Mouse (Mus musculus) heart, postnatal 0 days (tissue): ENCODE measurements around the gene Tjp3. TPM values are rescaled to one million over a fixed set of nuclear protein-coding genes. Genes with fewer than 3 reads are reported as not detected.

Source experiments
- ATAC-seq: fragments of 200-750 bp; cut with Nextera tagmentation; 2 replicates; pipeline ENCODE4 v1.8.0; 2017; ENCODE audit warnings: low read depth, moderate number of reproducible peaks, moderate library complexity; ENCODE audit not compliant: insufficient read depth
- DNase-seq: peaks from one replicate; pipeline ENCODE4 v3.0.0-alpha.2; 2016; ENCODE audit warnings: low spot score
- H3K27ac ChIP-seq: fragments of 300-500 bp; sonication (generic); 2 replicates; pipeline ENCODE4 v1.5.1; 2014; ENCODE audit warnings: low read depth, mild to moderate bottlenecking
- H3K27me3 ChIP-seq: fragments of 300-500 bp; sonication (generic); 2 replicates; pipeline ENCODE4 v1.6.1; 2014; ENCODE audit warnings: low read length, mixed read lengths; ENCODE audit not compliant: control insufficient read depth, insufficient read depth
- H3K36me3 ChIP-seq: fragments of 300-500 bp; sonication (generic); replicated peaks from 2 replicates; pipeline ENCODE4 v1.6.1; 2014; ENCODE audit warnings: low read length, mixed read lengths; ENCODE audit not compliant: control insufficient read depth, insufficient read depth
- H3K4me1 ChIP-seq: fragments of 300-500 bp; sonication (generic); 2 replicates; pipeline ENCODE4 v1.6.1; 2014; ENCODE audit warnings: antibody characterized with exemption; ENCODE audit not compliant: control insufficient read depth, insufficient read depth
- H3K4me2 ChIP-seq: fragments of 300-500 bp; sonication (generic); 2 replicates; pipeline ENCODE4 v1.6.1; 2014; ENCODE audit warnings: low read depth, mild to moderate bottlenecking, low read length, moderate library complexity
- H3K4me3 ChIP-seq: fragments of 300-500 bp; sonication (generic); 2 replicates; pipeline ENCODE4 v1.5.1; 2014; ENCODE audit warnings: low read depth, low read length
- H3K9ac ChIP-seq: fragments of 300-500 bp; sonication (generic); replicated peaks from 2 replicates; pipeline ENCODE4 v1.6.1; 2014; ENCODE audit warnings: low read depth, low read length, mixed read lengths
- H3K9me3 ChIP-seq: fragments of 300-500 bp; sonication (generic); replicated peaks from 2 replicates; pipeline ENCODE4 v1.6.1; 2016; ENCODE audit warnings: low read length; ENCODE audit not compliant: control insufficient read depth
- CTCF ChIP-seq: IDR thresholded peaks from 2 replicates; pipeline ENCODE4 v1.5.1; 2016; ENCODE audit warnings: antibody characterized with exemption, control low read depth, low read depth
- EP300 ChIP-seq: IDR thresholded peaks from 2 replicates; pipeline ENCODE4 v1.6.1; 2016; ENCODE audit warnings: antibody characterized with exemption, low read depth
- WGBS: fragments of 180-500 bp; shearing (Covaris S2); extraction: QIAGEN DNeasy Blood & Tissue Kit; methylation state at CpG from one replicate; pipeline ENCODE4 v1.1.7; 2014; 5-methylcytosine and 5-hydroxymethylcytosine counted together
- polyA plus RNA-seq: library from polyadenylated mRNA; unstranded; fragments of >200 nt; fragmentation: Nextera tagmentation; extraction: Ambion mirVana; gene quantifications from 2 replicates; pipeline ENCODE4 v1.2.1, GENCODE M21; 2015
- total RNA-seq: library from RNA; depleted of rRNA; stranded (reverse); fragments of >200 nt; gene quantifications from 2 replicates; pipeline ENCODE4 v1.2.3, GENCODE M21; 2014; ENCODE audit warnings: low replicate concordance

Tjp3 gene
- total and polyA plus RNA-seq, 2 experiments from 2014 or later: 0.51 to 2.3 TPM

GRCm38 (mm10) chr10:81304597-81305238, 13.3 kb upstream of the Tjp3 start:
- peak; percentile 67 for DNase-seq
- TF ChIP-seq CTCF (peak; percentile 80), EP300 (no peak)

GRCm38 (mm10) chr10:81303761-81304160, 12.4 kb upstream of the Tjp3 start:
- H3K4me2 ChIP-seq: no peak overlapping the region
- DNase-seq (no peak), ATAC-seq (no peak)
- no peak overlapping the region for H3K9ac ChIP-seq
- peaks cover 44% of the 10 kb centered on the region for H3K4me1 ChIP-seq
- H3K36me3 ChIP-seq: peaks cover 32% of the 10 kb centered on the region
- H3K27ac ChIP-seq: no peak overlapping the region
- no peaks in the 10 kb centered on the region for H3K27me3 ChIP-seq
- TF ChIP-seq CTCF (no peak), EP300 (no peak)
- WGBS: 67% methylated on average over 7 of the region's 7 CpGs
- no peak overlapping the region for H3K4me3 ChIP-seq
- H3K9me3 ChIP-seq: no peaks in the 10 kb centered on the region

More at GRCm38 (mm10) chr10:81304597-81305238, 13.3 kb upstream of the Tjp3 start:
- Histone ChIP-seq H3K27me3 (no peaks in the 10 kb centered on the region), H3K4me1 (peaks cover 36% of the 10 kb centered on the region), H3K9me3 (no peaks in the 10 kb centered on the region), H3K4me3 (no peak overlapping the region), H3K9ac (no peak overlapping the region), H3K36me3 (peaks cover 42% of the 10 kb centered on the region), H3K4me2 (no peak overlapping the region), H3K27ac (no peak overlapping the region)
- 21% methylated on average over 6 of the region's 9 CpGs for WGBS
- peak; percentile 19; the same call in 1 of the 2 replicates for ATAC-seq

- peaks cover 27% of the 10 kb centered on the region for H3K36me3 ChIP-seq
- ATAC-seq (peak; percentile 10; the same call in 1 of the 2 replicates), DNase-seq (no peak)
- H3K4me2 ChIP-seq: peak overlapping the region; percentile 45
- H3K27me3 ChIP-seq: no peaks in the 10 kb centered on the region
- TF ChIP-seq EP300 (no peak; the same call in 1 of the 2 replicates), CTCF (no peak)
- H3K4me3 ChIP-seq: 0 out of 2 replicates have a peak overlapping the region, but pooled peaks have one; percentile 4
- H3K27ac ChIP-seq: peak overlapping the region; percentile 74
- H3K9me3 ChIP-seq: no peaks in the 10 kb centered on the region
- H3K9ac ChIP-seq: peak overlapping the region; percentile 17; the same call in 1 of the 2 replicates
- WGBS: 41% methylated on average over 10 of the region's 10 CpGs
- H3K4me1 ChIP-seq: peaks cover 45% of the 10 kb centered on the region
These were observed 11.9 kb upstream of the Tjp3 start for GRCm38 (mm10) chr10:81303258-81303657.

GRCm38 (mm10) chr10:81302781-81303218, 11.4 kb upstream of the Tjp3 start:
- Histone ChIP-seq H3K4me3 (0 out of 2 replicates have a peak overlapping the region, but pooled peaks have one; percentile 4), H3K9me3 (no peaks in the 10 kb centered on the region), H3K9ac (peak overlapping the region; percentile 17; the same call in 1 of the 2 replicates), H3K27ac (peak overlapping the region; percentile 74), H3K36me3 (peaks cover 22% of the 10 kb centered on the region), H3K4me2 (peak overlapping the region; percentile 45), H3K4me1 (peaks cover 50% of the 10 kb centered on the region), H3K27me3 (no peaks in the 10 kb centered on the region)
- DNase-seq (peak; percentile 60), ATAC-seq (peak; percentile 68)
- no peak for TF ChIP-seq CTCF
- no peak; the same call in 1 of the 2 replicates for TF ChIP-seq EP300
- 10% methylated on average over 14 of the region's 14 CpGs for WGBS

GRCm38 (mm10) chr10:81302288-81302687, 10.9 kb upstream of the Tjp3 start:
- Histone ChIP-seq H3K36me3 (peaks cover 17% of the 10 kb centered on the region), H3K9ac (peak overlapping the region; percentile 17; the same call in 1 of the 2 replicates), H3K27ac (peak overlapping the region; percentile 74), H3K9me3 (no peaks in the 10 kb centered on the region), H3K4me2 (peak overlapping the region; percentile 45), H3K27me3 (no peaks in the 10 kb centered on the region), H3K4me1 (peaks cover 55% of the 10 kb centered on the region), H3K4me3 (0 out of 2 replicates have a peak overlapping the region, but pooled peaks have one; percentile 4)
- 57% methylated on average over 4 of the region's 4 CpGs for WGBS
- DNase-seq (no peak), ATAC-seq (no peak)
- no peak for TF ChIP-seq EP300
- TF ChIP-seq CTCF: no peak
